Mouse (Mus musculus) gastrocnemius, postnatal 14 days (tissue): ENCODE data around the gene Gm21812. TPM values are rescaled to one million over a fixed set of nuclear protein-coding genes. Genes with fewer than 3 reads are reported as not detected.
"Not testable (repeated sequence)": the region's sequence is repeated elsewhere in the genome, so short reads cannot be mapped to it uniquely, and the experiment has no call there.

Source experiments
- DNase-seq: peaks from one replicate; pipeline ENCODE4 v3.0.0; 2021; ENCODE audit warnings: mixed read lengths
- intact Hi-C: fragments of 180-260 bp; cut with DNase I; formaldehyde crosslinking; loops from one replicate; pipeline ENCODE4 v1.15.1; 2025; ENCODE audit warnings: low total_unique reads
- long read RNA-seq, 2 experiments: library from polyadenylated mRNA; stranded (forward); transcript quantifications; one replicate each; pipeline ENCODE4 v2.0.0; 2021
- total RNA-seq, 2 experiments: library from RNA; stranded (reverse); gene quantifications; 2 replicates each; pipeline ENCODE4 v1.2.3; 2021

The Gm21812 gene
- not detected for total RNA-seq
- long read RNA-seq, experiment 1: 0 reads
- long read RNA-seq, experiment 2: 0 reads

DNA sequence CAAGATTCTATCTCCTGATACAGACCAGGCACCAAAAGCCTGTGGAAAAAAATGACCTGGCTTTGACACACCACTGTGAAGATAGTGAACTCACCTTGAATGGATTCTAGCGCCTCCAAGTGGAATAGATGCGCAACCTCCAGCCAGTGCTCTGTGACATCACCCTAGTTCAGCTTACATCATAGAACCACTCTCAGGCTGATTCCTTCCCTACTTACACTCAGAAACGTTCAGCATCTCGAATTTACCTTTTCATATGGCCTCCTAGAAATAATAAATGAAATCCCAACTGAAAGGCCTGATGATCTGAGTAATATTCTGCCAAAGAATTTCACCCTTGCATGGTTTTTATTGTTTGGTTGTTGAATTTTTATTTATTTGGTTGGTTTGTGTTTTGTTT, at the start of gene Gm21812:
Gm21812 (minus strand) TSS at position 101 of the 400 bp plus-strand sequence.
- intact Hi-C loops, DNase-seq: not testable (repeated sequence)

Other genes with a start within 250 kb of the Gm21812 start
- not detected for gene Gm21292, start 213.3 kb downstream of the Gm21812 start, total RNA-seq
- gene Gm21721, start 145.0 kb downstream of the Gm21812 start, total RNA-seq: not detected
- gene Gm21874, start 69.0 kb upstream of the Gm21812 start, total RNA-seq: not detected